Mouse (Mus musculus): Measurements from ENCODE around the gene Gm15446. TPM values are rescaled to one million over a fixed set of nuclear protein-coding genes. Genes with fewer than 3 reads are reported as not detected.
"Not testable (repeated sequence)": the region's sequence is repeated elsewhere in the genome, so short reads cannot be mapped to it uniquely, and the experiment has no call there.

The Gm15446 gene
- total RNA-seq (2022): 1 to 10 TPM; 3.8 to 7.8 (median 5.5) TPM

- DNase-seq (ENCODE audit: low spot score in 2 of 2): peak; percentile 77 to 79
Measured at GRCm38 (mm10) chr5:109923261-109924071, at the start of gene Gm15446. Gm15446 (plus strand) TSS chr5:109923400.

- DNase-seq (ENCODE audit: low spot score in 2 of 2): not testable (repeated sequence)
Measured at GRCm38 (mm10) chr5:109924129-109924528, 929 bp downstream of the Gm15446 start.

DNA sequence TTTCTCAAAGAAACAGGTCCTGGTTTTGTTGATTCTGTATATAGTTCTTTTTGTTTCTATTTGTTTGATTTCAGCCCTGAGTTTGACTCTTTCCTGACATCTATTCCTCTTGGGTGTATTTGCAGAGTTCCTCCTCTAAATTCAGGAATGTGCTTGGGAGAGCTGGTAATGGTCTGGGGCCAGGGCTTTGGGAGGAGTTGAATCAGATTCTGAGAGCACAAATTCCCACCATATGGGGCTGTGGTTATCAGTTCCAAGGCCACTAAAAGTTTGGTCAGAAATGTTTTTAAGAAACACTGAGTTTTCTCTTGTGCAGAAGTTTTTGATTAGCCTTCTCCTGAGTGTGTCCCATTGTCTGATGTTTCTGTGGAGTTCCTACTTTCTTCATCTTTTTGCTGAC, 1.7 kb downstream of the Gm15446 start:
- no peak for DNase-seq (ENCODE audit: low spot score in 2 of 2)

DNA sequence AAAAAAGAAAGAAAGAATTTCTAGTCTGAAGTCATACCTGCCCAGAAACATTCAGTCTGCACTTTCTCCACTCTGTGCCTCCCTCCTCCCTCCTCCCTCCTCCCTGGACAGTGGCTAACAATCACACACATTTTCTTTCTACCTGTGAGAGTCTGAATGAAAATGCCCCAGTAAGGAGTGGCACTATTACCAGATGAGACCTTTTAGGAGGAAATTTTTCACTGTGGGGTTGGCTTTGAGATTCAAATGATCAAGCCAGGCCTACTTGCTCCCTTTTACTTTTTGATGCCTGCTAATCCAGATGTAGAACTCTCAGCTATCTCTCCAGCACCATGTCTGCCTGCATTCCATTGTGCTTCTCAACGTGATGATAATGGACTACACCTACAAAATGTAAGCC, 27.1 kb downstream of the Gm15446 start:
- no peak for DNase-seq (ENCODE audit: low spot score in 2 of 2)

DNA sequence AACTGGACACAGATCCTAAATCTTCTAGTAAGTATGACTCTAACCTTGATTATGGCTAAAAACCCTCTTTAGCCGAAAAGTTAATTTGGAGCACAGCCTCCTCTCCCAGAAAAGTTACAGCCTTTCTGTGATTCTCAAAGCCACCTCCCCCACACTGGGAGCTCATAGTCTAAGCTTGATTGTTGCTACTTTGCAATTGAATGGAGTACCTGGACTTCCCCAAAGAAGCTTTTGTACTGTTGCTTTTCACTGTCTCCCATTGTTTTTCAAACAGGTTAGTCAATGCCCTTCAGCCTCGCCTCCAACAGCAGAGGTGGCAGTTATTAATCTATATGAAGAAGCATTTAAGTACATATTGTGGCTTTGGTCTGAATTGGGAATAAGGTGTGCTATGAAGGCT, 57.5 kb downstream of the Gm15446 start:
- DNase-seq (ENCODE audit: low spot score in 2 of 2): not testable (repeated sequence)

Other genes starting within 250 kb of the Gm15446 start
- gene 5430403G16Rik, start 232.4 kb upstream of the Gm15446 start, total RNA-seq (2022): under 1 TPM; 0.22 to 0.60 (median 0.36) TPM
- gene 4930522L14Rik, start 171.5 kb upstream of the Gm15446 start, total RNA-seq (2022): 1 to 10 TPM in 2 of 4 experiments, under 1 TPM in 2; 0.56 to 1.3 (median 0.94) TPM
- 1 to 10 TPM; 7.7 to 9.9 (median 8.6) TPM for gene Zfp932, start 73.1 kb downstream of the Gm15446 start, total RNA-seq (2022)
- gene Gm17655, start 149.1 kb downstream of the Gm15446 start, total RNA-seq (2022): 1 to 10 TPM in 3 of 4 experiments, under 1 TPM in 1; 0.65 to 2.5 (median 1.8) TPM
- under 1 TPM; 0.27 to 0.49 (median 0.34) TPM for gene Gm35315, start 171.0 kb downstream of the Gm15446 start, total RNA-seq (2022)
- gene Plcxd1, start 176.6 kb downstream of the Gm15446 start, total RNA-seq (2022): not detected
- 10 to 100 TPM; 10.9 to 20.6 (median 13.5) TPM for gene Gtpbp6, start 184.8 kb downstream of the Gm15446 start, total RNA-seq (2022)
- 1 to 10 TPM; 3.5 to 5.4 (median 4.3) TPM for gene Zfp605, start 186.7 kb downstream of the Gm15446 start, total RNA-seq (2022)
- 10 to 100 TPM in 3 of 4 experiments, 1 to 10 TPM in 1; 9.0 to 12.7 (median 12.0) TPM for gene Chfr, start 212.4 kb downstream of the Gm15446 start, total RNA-seq (2022)